Mouse (Mus musculus) liver, embryonic 11.5 days (tissue): Measurements from ENCODE around the gene Abl1. TPM values are rescaled to one million over a fixed set of nuclear protein-coding genes. Genes with fewer than 3 reads are reported as not detected.
A peak's percentile ranks its signal among the peaks of the same experiment; 100 is the strongest.

Experiments used
- ATAC-seq: fragments of 200-750 bp; cut with Nextera tagmentation; replicated peaks from 2 replicates; pipeline ENCODE4 v1.8.0; 2017; ENCODE audit warnings: moderate number of reproducible peaks, mild to moderate bottlenecking, moderate TSS enrichment, moderate library complexity; ENCODE audit not compliant: low FRiP score
- DNase-seq: peaks from one replicate; pipeline ENCODE4 v3.0.0-alpha.2; 2017; ENCODE audit warnings: low spot score
- H3K27ac ChIP-seq: fragments of 300-500 bp; sonication (generic); 2 replicates; pipeline ENCODE4 v1.5.1; 2014; ENCODE audit warnings: mild to moderate bottlenecking, low read depth, low read length, control low read depth
- H3K27me3 ChIP-seq: fragments of 300-500 bp; sonication (generic); replicated peaks from 2 replicates; pipeline ENCODE4 v1.6.1; 2014; ENCODE audit warnings: low read length, mixed read lengths; ENCODE audit not compliant: control insufficient read depth, insufficient read depth
- H3K36me3 ChIP-seq: fragments of 300-500 bp; sonication (generic); 2 replicates; pipeline ENCODE4 v1.6.1; 2014; ENCODE audit warnings: mild to moderate bottlenecking, low read length, moderate library complexity, mixed read lengths; ENCODE audit not compliant: control insufficient read depth, insufficient read depth
- H3K4me1 ChIP-seq: fragments of 300-500 bp; sonication (generic); replicated peaks from 2 replicates; pipeline ENCODE4 v1.6.1; 2014; ENCODE audit warnings: low read length, mixed read lengths; ENCODE audit not compliant: control insufficient read depth, insufficient read depth
- H3K4me2 ChIP-seq: fragments of 300-500 bp; sonication (generic); 2 replicates; pipeline ENCODE4 v1.6.1; 2014; ENCODE audit warnings: mild to moderate bottlenecking, control low read depth, moderate library complexity
- H3K4me3 ChIP-seq: fragments of 300-500 bp; sonication (generic); 2 replicates; pipeline ENCODE4 v1.5.1; 2014; ENCODE audit warnings: low read depth, low read length, control low read depth
- H3K9ac ChIP-seq: fragments of 300-500 bp; sonication (generic); 2 replicates; pipeline ENCODE4 v1.6.1; 2014; ENCODE audit warnings: low read depth, low read length, control low read depth
- H3K9me3 ChIP-seq: fragments of 300-500 bp; sonication (generic); 2 replicates; pipeline ENCODE4 v1.6.1; 2016; ENCODE audit warnings: low read length, inconsistent platforms, mixed read lengths; ENCODE audit not compliant: control insufficient read depth
- WGBS: fragments of 180-500 bp; shearing (Covaris S2); extraction: QIAGEN DNeasy Blood & Tissue Kit; methylation state at CpG from one replicate; pipeline ENCODE4 v1.1.7; 2014; 5-methylcytosine and 5-hydroxymethylcytosine counted together
- polyA plus RNA-seq: library from polyadenylated mRNA; unstranded; fragments of >200 nt; fragmentation: Nextera tagmentation; extraction: Ambion mirVana; gene quantifications from 2 replicates; pipeline ENCODE4 v1.2.1, GENCODE M21; 2014

The Abl1 gene
- polyA plus RNA-seq, 1 experiment from 2014 or later = 28.9 TPM

DNA sequence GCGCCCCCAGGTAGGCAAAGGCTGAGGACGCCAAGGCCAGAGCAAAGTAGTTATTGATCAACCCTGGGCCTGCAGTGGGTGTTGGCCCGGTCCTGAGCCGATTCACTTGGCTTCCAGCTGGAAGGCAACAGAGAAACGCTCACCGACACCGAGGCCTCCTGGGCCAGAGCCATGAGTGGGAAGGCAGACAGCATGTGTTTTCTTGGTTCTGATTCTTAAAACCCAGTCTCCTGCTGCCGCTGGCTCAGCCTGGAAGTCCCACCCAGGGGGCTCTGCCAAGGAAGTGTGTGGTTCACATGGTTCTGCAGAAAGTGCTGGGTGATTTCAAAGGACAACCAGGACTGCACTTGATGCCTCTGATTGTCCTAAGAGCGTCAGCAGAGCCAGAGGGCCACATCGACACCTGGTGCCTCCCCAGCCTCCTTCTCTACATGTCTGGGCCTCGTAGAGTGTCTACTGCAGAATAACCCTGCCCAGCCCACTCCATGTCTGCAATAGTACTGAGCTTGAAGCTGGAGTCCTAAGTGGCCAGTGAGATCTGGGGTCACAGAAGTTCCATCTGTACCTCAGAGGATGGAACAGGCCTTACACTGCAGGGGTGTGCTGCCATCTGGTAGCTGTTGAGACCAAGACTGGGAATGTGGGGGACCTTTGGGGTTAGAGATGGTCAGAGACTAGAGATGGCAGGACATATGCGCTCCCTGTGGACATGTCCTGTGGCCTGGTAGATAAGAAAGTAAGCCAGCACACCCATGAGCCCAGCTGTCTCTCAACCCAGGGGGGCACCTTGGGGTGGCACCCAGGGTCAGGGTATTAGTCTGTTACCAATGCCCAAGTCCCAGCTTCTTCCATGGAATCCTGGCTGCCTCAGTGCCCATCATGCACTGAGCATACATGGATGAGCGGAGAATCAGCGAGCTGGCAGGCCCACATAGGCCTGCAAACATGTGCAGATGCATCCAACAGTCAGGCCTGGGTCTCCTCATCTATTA is 138.2 kb downstream of the Abl1 start:
- peaks cover 22% of the 10 kb centered on the region for H3K27me3 ChIP-seq
- H3K4me3 ChIP-seq = no peak overlapping the region
- H3K4me1 ChIP-seq = peaks cover 3% of the 10 kb centered on the region; the same call in 1 of the 2 replicates
- H3K36me3 ChIP-seq = no peaks in the 10 kb centered on the region
- H3K9ac ChIP-seq = no peak overlapping the region
- H3K27ac ChIP-seq = no peak overlapping the region
- no peak for DNase-seq
- no peak overlapping the region for H3K4me2 ChIP-seq
- no peaks in the 10 kb centered on the region for H3K9me3 ChIP-seq
- WGBS = 83% methylated on average over 14 of the region's 14 CpGs
- no peak for ATAC-seq

DNA sequence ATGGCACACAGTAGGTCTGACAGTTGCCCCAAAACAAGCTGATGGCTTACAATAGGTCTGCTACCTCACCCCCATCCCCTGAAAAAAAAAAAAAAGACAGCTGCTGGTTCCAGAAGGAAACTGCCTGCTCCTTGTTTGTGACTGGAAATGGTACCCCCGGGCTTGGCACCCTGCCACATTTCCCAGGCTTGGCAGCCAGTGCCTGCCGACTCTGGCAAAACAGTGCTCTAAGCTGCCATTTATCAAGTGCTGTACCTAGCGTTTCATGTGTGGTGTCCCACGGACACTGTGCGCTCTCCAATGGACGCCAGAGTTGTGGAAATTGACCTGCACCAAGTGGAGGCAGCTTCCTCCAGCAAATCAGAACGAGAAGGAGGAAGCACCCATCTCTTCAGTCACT is 139.7 kb downstream of the Abl1 start:
- peaks cover 10% of the 10 kb centered on the region for H3K27me3 ChIP-seq

DNA sequence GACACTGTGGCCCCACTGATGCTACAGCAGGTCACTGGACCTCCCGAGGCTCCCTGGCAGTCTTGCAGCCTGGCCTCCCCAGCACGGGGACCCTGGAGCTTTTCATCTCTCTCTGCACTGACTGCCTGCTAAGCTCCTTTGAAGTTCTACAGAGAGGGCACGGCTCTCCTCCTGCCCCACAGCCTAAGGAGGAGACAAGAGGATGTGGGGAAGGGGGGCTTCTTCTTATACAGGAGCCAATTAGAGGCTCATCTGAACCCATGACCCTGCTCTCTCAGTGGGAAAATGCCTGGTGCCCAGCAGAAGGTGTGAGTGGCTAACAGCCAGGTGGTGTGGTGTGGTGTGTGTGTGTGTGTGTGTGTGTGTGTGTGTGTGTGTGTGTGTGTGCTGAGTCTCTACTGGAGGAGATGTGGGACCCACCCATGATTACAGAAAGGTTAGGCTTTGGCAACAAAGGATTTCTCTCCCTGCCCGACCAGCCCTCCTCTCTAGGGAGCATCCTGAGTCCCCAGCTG is 140.2 kb downstream of the Abl1 start:
- no peak for ATAC-seq

More for the DNA sequence above, 139.7 kb downstream of the Abl1 start:
- Histone ChIP-seq H3K4me2 (no peak overlapping the region), H3K4me1 (0 out of 2 replicates have a peak, but pooled peaks cover 3% of the 10 kb centered on the region), H3K27ac (no peak overlapping the region), H3K36me3 (no peaks in the 10 kb centered on the region), H3K4me3 (no peak overlapping the region), H3K9me3 (no peaks in the 10 kb centered on the region), H3K9ac (no peak overlapping the region)
- 64% methylated on average over 7 of the region's 7 CpGs for WGBS
- DNase-seq (no peak), ATAC-seq (no peak)

DNA sequence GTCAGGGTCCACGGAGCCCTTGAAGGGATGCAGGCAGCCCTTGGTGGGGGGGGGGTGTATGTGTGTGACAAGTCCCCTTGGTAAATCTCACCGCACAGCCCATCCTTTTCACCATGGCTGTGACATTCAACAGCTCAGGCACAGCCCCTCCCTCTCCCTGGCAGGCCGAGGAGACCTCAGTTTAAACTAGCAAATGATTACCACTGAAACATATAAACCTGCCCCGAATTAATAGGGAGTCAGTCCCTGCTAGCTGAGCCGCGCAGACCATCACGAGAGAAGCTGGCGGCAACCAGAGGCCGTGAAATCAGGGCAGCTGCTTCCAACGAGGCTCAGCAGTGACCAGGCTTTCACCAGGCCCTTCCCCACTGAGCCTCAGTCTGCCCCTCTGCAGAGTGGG is 147.9 kb downstream of the Abl1 start:
- WGBS = 73% methylated on average over 10 of the region's 10 CpGs
- Histone ChIP-seq H3K9me3 (no peaks in the 10 kb centered on the region), H3K4me3 (no peak overlapping the region), H3K4me2 (no peak overlapping the region), H3K9ac (no peak overlapping the region), H3K4me1 (no peaks in the 10 kb centered on the region), H3K27me3 (peaks cover 27% of the 10 kb centered on the region), H3K27ac (no peak overlapping the region), H3K36me3 (no peaks in the 10 kb centered on the region)
- DNase-seq = no peak
- no peak for ATAC-seq

More for the DNA sequence above, 140.2 kb downstream of the Abl1 start:
- H3K27ac ChIP-seq = no peak overlapping the region
- no peak overlapping the region for H3K4me3 ChIP-seq
- H3K4me2 ChIP-seq = no peak overlapping the region
- no peak overlapping the region for H3K9ac ChIP-seq
- WGBS = 28% methylated on average over 4 of the region's 4 CpGs
- H3K9me3 ChIP-seq = no peaks in the 10 kb centered on the region
- H3K36me3 ChIP-seq = no peaks in the 10 kb centered on the region
- no peaks in the 10 kb centered on the region for H3K4me1 ChIP-seq
- peaks cover 6% of the 10 kb centered on the region for H3K27me3 ChIP-seq
- no peak for DNase-seq

DNA sequence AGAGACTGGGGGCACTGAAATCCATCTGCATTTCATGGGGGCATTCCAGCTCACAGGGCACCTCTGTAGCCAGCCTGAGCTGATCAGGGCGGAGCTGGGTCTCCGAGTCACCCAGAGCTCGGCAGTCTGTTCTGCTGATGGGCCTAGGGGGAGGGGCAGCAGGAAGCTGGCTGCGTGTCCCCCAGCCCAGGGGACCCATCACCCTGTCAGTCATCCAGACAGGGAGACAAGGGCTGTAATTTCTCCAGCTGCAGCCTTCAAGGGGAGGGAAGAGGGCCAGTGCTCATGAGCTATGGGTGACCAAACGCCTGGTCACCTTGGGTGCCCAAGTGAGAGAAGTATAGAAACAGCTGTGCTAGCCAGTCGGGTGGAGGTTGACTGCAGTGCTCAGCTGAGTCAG is 148.8 kb downstream of the Abl1 start:
- Histone ChIP-seq H3K9ac (no peak overlapping the region), H3K4me2 (no peak overlapping the region), H3K27ac (no peak overlapping the region), H3K36me3 (no peaks in the 10 kb centered on the region), H3K4me1 (no peaks in the 10 kb centered on the region), H3K4me3 (no peak overlapping the region), H3K9me3 (no peaks in the 10 kb centered on the region), H3K27me3 (peaks cover 27% of the 10 kb centered on the region)
- DNase-seq = no peak
- ATAC-seq = no peak
- 30% methylated on average over 6 of the region's 6 CpGs for WGBS

DNA sequence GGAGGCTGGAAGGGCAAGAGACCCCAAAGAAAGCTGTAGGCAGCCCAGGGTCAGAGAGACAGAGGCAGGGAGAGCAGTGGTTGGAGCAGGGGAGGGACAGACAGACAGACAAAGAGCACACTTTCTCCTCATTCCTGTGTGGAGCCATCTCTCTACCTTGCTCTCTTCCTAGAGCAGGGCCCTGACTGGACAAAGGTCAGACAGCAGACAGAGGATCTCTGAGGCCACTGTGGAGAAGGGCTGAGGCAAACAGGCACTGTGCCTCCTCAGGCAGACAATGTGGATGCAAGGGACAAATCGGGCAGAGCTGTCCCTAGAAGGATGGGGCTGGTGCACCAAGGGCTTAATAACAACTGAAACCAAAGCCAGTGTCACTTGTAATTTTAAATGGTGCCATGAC is 150.7 kb downstream of the Abl1 start:
- Histone ChIP-seq H3K27me3 (peaks cover 38% of the 10 kb centered on the region), H3K4me2 (no peak overlapping the region), H3K27ac (no peak overlapping the region), H3K9me3 (no peaks in the 10 kb centered on the region), H3K4me1 (no peaks in the 10 kb centered on the region), H3K36me3 (no peaks in the 10 kb centered on the region), H3K4me3 (no peak overlapping the region), H3K9ac (no peak overlapping the region)
- WGBS = 52% methylated on average over 1 of the region's 1 CpGs
- no peak for ATAC-seq
- no peak for DNase-seq

DNA sequence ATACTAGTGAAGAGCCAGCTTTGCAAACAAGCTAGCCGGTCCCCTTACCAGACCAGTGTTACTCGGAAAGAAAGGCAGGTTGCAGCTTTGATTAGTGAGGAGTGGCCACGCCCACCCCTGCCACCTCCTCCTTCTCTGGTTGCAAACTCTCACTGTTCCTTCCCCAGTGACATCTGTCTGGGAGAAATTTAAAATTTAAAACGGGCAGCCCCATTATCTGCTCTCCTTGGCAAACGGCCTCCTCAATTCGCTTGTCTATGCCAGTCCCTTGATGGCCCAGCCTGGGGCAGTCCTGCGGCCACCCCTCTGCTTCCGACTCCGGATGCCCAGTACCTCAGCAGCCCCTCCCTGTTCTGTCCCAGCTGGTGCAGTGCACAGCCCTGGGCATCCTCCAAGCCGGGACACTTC is 156.6 kb downstream of the Abl1 start:
- Histone ChIP-seq H3K27ac (no peak overlapping the region), H3K36me3 (no peaks in the 10 kb centered on the region), H3K9me3 (no peaks in the 10 kb centered on the region), H3K4me2 (no peak overlapping the region), H3K9ac (no peak overlapping the region), H3K4me3 (no peak overlapping the region), H3K27me3 (peaks cover 67% of the 10 kb centered on the region), H3K4me1 (peaks cover 11% of the 10 kb centered on the region; the same call in 1 of the 2 replicates)
- 7% methylated on average over 10 of the region's 10 CpGs for WGBS
- no peak for DNase-seq
- no peak for ATAC-seq

DNA sequence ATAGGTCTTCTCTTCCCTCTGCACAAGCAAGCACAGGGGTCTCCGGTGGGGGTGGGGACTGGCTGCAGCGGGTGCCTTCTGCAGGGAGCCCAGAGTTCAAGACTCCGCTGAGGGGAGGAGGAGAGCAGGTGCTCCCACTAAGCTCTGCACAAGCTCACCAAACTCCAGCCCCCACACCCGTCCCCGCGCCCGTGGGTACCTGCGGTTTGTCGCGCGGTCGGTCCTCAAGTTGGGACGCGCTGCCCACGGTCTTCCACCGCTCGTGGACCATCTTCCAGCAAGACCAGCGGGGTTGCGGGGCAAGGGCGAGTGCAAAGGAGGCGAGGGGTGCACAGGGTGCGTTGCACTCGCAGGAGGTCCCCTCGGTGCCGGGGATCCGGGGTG is 157.3 kb downstream of the Abl1 start:
- Histone ChIP-seq H3K4me1 (peaks cover 11% of the 10 kb centered on the region; the same call in 1 of the 2 replicates), H3K27ac (no peak overlapping the region), H3K9me3 (no peaks in the 10 kb centered on the region), H3K27me3 (peaks cover 59% of the 10 kb centered on the region), H3K4me2 (peak overlapping the region; percentile 85), H3K4me3 (peak overlapping the region; percentile 52), H3K36me3 (no peaks in the 10 kb centered on the region), H3K9ac (no peak overlapping the region)
- no peak for DNase-seq
- ATAC-seq = no peak
- 6% methylated on average over 26 of the region's 26 CpGs for WGBS
